Mouse (Mus musculus) forelimb bud, embryonic 11.5 days (tissue): ENCODE data around the gene Eml6.
"Not testable (repeated sequence)": the region's sequence is repeated elsewhere in the genome, so short reads cannot be mapped to it uniquely, and the experiment has no call there.

ENCODE experiments used
- DNase-seq: peaks from one replicate; pipeline ENCODE4 v3.0.0-alpha.2; 2012; ENCODE audit warnings: low read depth, low spot score

Gene Eml6

DNA sequence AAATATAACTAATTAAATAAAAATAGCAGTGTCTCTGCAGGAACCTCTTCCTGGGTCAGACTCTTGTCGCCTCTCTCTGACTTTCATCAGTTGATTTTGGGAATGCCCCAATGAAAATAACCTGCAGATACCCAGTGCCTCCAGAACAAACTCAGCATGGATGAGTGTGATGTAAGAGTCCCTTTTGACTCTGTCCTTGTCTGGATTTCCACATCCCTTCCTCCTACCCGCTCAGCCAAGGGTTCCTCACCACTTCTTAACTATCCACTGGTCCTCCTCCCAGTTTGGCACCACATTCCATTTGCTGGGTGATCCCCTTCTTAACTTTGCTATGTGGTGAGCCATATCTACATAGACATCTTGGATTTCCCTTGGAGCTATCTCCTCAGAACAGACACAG lies 235.0 kb downstream of the Eml6 start:
- no peak for DNase-seq

DNA sequence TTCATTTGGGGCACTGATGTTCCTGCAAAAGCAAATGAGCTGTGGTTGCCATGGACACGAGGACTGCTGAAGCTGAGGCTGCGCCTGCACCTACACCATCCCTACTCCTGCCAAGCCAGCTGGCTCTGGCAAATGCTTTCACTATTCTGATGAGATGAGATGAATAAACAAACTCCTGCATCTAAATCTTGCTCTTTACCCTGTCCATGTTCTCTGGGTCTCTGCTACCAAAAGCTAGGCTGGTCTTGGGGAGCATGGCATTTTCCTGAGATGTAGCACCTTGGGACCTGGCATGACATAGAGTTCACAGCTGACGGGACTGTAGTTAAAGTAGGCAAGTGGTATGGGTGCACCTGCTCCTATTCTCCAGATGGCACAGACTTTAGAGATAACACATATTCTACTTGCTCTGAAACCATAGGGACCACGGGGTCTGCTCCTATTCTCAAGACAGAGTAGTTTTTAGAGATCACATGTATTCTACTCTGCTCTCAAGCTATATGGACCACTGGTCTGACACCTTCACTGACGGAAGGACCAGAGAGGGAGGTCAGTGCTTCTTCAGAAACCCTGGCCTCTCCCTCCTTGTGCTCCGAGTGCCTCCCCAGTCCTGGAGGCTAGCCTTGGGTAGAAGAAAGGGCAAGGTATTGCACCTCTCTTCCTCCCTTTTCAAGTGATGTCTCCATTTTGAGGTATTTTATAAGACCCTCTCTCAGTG lies 236.8 kb downstream of the Eml6 start:
- DNase-seq = no peak

DNA sequence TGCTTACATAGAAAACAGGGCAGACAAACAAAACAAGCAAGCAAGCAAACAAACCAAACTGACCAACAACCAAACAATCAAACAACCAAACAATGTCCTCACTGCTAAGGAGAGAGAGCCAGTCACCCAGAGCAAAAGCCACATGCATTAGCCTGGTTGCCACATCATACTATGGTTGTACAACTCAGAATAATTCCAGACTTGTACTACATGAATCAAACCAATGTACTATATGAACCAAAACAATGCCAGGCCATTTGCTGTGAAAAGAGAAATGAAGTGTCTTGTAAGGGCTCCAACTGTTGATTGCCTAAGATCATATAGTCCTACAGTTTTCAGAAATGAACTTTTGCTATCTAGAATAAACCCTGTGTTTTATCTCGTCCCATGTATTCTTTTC lies 237.3 kb downstream of the Eml6 start:
- no peak for DNase-seq

DNA sequence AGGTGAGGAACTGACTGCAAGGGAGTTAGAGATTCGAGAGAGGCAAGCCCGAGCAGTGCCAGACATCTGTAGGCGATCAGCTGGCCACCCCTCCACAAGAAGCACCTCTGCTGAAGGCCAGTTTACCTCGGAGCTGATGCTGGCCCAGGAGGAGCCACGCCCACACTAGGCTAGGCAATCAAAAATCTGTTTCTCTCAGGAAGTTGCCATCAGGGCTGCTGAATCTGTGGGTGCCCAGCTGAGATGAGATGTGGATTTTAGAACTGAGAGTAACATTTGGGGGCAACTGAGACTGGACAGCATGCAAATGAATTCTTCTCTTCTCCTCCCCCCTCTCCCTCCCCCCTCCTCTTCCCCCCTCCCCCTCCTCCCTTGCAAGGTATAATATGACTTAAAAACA lies 238.4 kb downstream of the Eml6 start:
- no peak for DNase-seq

DNA sequence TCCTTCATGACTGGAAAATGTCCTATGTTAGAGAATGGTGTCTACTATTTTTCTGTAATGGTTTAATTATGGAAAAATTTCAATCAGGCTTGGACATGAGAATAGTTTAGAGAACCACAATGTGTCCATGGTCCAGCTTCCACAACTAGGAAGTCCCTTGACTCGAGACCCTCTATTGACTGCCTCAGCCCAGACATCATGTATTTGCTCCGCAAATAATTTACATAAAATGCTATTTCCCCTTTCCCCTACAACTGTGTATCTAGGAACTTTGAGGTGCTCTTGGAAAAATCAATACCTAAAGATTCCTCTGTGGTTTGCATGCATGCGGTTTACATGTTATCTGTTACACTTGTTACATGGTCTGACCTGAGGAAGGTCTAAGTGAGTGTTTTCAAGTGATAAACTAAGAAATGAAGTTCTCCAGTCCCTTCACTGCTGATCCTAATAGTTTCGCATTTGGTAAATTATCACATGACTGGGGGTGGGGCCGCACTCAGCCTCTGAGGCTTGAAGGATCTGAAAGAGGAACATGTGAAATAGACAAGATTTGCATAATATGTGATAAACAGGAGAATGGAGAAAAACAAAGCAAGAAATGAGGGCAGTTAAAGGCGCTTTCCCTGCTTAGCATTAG lies 239.1 kb downstream of the Eml6 start:
- DNase-seq = no peak

DNA sequence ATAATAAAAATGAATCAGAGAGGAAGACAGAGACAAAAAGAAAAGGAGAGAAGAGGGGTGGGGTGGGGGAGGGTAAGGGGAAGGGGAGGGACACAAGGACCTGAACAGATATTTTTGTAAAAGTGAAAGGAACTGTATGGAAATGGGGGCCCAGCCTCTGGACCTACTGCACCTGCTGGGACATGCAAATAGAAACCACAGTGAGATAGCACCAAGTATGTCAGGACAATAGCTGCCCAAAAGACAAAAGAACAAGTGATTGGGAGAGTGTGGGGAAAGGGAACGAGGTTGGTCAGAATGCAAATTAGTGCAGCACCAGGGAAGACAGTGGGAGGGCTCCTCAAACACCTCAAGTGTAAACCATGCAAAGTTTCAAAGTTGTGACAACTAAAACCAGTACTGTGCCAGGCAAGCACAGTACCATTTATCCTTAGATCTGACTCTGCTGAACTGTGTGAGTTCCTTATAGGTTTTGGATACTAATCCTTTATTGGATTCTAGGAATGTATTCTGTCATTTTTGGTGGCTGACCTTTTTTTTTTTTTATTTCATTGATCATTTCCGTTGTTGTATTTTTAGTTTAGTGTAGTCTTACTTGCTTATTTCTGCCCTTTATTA lies 246.3 kb downstream of the Eml6 start:
- no peak for DNase-seq

DNA sequence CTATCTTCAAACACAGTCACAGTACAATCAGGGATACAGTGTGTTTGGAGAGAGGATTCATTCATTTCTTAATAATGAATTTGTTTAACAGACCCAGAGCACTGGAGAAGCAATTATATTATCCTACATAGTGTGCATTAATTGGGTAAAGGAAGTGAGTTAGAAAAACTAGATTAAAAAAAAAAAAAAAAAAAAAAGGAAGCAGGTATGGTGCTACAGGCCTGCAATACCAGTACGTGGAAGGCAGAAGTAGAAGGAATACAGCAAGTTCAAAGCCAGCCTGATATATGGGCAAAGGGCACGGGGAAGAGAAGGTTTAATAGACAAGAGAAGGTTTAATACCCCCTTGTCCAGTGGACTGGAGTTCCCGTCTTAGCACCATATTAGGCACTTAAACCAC lies 246.9 kb downstream of the Eml6 start:
- DNase-seq = no peak

DNA sequence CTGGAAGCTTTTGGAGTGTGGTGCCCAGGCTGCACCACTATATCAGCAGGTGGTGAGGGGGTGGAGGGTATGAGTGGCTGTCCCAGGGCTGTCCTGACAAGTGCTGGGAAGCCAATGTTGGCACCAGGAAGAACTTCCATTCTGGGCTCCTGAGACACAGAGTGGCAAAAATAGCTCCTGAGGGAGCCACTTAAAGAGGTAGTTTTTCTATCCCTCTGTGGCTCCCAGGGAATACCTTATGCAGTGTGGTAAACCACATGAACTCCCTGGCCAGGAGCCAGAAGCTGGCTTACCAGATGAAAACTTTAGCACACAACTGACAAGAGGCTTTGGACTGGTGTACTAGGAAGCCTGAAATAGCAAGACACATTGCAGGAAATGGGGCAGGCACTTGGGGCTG lies 247.9 kb downstream of the Eml6 start:
- DNase-seq = no peak

DNA sequence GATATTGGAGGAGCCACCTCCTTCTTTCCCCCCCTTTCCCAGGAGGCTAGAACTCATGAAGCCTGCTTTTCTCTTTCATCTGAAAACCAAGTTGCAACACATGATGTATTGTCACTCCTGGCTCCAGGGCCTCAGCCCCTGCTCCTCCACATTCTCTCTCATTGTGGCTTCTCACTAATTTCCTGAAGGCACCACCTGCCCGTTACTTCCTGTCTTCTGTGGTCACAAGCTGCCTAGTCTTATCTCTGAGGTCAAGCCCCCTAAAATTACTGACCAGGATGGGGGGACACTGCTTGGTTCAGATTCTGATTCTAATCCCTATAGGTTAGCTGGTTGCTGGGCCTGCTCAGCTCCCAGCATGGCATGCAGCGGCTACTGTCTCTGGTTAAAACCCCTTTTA lies 251.1 kb downstream of the Eml6 start:
- no peak for DNase-seq

DNA sequence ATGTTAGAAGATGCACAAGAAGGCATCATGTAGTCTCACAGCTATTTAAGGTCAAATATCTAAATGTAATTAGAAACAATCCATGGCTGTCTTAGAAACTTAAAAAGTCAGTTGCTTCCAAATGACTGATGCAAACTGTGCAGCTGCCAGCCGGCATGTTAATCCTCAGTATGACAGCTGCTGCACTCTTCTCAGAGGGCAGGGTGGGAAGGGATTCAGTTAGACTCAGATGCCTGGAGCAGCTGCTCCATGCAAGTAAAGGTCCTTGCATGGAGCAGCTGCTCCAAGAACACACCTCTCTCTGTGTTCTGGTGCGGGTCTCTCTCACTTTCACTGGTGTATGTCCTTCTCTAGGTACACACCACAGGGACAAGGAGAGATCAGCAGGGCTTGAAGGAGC lies 251.5 kb downstream of the Eml6 start:
- DNase-seq = peak; percentile 17

DNA sequence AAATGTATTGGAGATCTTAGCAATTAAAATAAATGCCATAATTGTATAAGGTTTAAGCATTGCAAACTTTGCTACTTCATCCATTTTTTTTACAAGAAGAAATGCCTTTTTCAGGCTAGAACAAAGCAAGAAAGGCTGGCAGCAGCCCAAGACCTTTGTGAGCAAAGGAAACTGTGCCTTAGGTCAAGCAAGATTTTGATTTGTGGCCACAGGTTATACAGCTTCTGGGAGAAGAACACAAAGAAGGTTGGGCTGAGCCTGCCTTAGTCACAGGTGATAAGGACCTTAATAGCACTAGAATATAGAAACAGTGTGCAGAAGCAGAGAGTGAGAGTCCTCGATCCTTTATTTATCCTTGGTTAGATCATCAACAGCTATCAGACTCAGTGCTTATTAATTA lies 253.6 kb downstream of the Eml6 start:
- DNase-seq = no peak

DNA sequence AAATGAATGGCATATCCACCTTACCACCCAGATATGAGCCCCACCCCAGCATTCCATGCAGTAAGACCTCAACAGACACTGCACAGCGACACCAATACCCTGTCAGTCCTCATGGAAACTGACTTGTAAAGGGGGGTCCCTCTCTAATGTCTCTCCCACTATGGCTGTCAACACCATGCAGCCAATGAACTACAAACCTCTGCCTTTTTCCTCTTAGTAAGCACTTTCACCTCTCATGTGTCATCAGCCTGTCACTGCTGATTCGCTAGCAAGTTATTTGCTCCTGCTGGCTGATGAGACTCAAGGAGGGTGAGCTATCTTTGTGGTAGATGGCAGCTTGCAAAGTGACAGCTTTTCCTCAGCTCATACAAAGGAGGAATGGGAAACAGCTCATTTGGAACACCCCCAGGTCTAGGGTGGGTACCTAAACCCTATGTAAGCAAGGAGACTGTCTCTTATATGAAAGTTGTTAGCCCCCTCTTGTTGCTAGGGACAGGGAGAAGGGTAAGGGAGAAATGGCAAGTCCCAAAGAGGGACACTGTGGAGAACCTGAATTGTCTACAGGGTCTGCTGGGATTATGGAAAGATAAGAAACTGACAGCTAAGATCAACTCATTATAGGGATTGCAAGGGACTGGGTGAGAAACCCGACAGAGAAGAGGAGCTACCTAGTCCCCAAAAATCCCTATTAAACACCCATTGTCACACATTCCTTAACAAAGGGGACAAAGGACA lies 255.0 kb downstream of the Eml6 start:
- no peak for DNase-seq

DNA sequence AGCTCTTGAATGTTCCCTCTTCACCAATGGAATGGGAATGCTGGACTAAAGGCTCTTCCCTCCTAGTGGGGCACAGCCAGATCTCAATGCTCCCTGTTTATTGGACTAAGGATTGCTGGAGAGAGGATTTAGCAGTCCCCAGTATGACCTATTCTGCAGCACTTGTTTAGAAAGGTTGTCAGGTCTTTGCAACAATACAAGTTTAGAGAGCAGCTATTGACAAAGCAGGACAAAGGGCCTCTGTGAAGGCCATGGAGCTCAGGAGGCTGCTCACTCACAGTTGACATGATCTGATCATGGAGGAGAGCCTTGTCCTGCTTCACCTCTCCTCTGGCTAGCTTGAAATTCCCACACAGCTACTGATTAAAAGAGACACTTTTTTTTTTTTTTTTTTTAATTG lies 257.3 kb downstream of the Eml6 start:
- no peak for DNase-seq

DNA sequence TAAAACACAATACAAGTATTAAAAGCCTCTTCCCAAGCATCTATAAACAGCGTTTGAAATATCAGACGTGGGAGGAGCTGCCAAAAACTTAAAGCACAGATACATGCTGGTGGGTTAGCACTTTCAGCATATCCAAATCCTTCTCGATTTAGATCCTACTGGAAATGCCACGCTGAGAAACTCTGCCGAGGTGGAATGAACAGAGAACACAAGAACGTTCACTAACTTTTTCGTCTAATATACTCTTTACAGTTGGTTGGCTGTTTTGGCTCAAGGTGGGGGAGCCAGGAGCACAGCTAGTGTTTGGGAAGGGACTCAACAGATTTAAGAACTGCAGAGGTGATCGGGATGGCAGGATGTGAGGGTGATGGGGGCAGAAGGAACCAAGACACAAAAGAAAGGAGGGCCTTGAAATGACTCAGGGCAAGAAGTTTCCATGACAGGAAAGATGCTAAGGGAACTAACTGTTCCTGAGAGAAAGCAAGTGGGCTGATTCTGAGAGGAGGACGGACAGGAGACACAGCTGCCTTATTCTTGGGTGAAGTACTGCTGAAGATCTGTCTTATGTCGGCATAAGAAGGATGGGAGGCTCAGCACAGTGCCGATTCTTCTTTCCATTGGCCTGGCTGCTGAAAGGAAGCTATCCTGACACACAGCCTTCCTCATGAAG lies 259.4 kb downstream of the Eml6 start:
- DNase-seq = no peak

DNA sequence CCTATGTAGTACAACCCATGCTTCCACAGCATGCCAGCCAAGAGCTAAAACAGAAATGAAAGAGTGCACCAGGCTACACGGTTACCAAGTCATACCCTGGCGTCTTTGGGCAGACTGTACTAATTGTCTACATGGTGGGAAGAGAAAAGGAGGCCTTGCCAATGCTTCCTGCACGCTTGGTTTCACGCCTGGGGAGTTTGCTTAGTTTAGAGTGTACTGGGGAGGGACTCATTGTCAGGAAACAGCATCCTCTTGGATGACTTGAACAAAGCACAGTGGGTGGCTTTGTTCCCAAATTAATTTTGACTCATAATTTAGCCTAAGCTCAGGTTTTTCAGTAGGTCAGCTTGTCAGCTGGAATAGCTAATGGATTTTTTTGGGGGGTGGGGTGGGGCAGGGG lies 260.8 kb downstream of the Eml6 start:
- no peak for DNase-seq

DNA sequence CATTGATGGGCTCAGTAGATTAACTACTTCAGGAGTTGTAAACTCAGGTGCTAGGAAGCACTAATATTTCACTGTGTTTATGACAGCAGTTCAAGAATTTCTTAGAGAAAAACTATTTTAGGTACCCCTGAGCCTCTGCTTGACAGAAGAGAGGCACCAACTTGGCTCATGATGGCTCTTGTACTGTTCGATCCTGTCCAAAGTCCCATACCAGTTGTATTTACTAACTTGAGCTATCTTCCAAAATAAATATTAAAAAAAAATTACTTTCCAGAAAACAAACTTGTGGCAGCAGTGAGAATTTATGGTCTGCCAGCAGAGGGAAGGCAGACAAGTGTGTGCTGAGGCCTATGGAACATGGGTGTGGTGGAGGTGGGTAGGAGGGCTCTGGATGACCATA lies 263.1 kb downstream of the Eml6 start:
- DNase-seq = no peak

DNA sequence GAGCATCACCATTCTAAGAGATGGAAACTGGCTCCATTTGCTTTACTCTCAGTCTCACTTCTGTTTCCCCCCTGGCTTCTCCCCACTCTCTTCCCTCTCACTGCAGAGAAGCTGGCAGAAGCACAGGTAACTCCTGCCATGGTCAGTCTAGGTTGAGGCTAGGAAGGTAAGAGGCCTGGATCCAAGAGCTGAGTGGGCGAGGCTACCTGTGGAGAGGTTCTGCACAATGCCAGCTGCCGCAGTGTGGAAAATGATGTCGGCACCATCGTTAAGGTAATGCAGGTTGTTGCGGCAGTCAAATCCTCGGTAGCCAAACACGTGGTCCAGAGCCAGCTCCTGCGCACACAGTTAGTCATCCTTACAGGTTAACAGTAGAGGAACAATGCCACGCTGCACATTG lies 264.4 kb downstream of the Eml6 start:
- no peak for DNase-seq

DNA sequence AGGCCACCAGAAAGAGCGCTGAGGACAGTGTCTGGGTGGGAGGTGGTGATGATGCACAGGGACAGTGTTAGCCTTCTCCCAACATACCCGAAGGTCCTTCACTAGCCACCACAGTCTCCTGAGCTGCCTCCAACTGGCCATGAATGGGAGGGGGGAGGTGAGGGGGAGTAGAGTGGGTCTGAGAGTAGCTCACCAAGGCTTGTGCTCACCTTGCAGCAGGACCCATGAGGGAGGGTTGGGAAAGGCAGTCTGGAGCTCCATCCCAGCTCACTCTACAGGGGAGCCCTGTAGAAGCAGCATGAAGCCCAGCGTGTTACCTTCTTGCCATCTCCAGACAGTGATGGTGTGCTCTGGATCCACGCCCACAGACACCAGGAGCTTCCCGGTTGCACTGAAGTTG lies 267.2 kb downstream of the Eml6 start:
- no peak for DNase-seq

DNA sequence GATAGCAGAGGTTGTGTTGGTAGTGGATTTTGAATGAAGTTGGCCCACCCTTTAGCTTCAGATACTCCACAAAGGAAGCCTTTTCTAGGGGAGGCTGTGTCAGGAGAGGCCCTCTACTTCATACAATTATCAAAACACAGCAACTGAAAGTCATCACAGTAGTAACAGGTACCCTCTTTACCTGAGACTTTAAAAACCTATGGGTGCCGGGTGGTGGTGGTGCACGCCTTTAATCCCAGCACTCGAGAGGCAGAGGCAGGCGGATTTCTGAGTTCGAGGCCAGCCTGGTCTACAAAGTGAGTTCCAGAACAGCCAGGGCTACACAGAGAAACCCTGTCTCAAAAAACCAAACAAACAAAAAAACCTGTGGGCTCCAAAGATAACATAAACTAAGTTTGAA lies 269.8 kb downstream of the Eml6 start:
- DNase-seq = not testable (repeated sequence)

DNA sequence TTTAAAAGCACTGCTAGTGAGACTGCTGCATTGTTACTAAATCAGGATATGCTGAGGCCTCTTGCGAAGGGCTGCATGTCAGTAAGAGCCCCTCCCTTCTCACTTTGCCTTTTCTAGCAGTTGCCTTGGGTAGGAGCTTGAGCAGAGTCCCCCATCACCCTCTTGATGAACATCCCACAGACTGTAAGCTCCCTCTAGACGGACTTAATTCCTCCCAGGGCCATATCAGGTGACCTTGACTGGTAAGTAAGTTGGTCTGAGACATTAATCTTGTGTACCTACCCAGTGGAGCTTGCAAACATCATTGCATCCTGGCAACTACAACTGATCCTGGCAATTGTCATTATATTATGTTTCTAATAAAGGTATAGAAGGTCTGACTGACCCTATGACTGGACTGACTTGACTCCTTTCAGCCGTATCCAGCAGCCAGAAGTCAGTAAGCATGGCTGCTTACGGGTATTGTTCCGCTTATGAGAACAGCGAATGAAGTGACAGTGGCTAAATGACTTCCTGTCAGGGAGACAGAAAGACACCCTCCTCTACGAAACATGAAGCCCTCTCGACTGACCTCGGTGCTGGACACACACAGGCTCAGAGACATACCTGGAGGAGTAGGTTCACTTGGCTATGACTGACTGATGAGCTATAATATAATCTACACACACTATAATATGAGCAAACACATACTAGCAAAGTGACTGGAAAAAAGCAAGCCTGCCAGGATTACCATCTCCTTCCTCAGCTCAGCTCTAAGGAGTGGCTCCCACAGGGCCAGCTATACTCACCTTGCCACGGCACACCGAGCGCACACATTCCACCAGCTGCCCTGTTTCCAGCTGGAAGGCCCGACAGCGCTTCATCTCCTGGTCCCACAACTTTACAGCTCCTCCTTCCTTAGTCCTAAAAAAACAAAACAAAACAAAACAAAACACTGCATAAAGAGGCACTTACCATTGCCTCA lies 273.9 kb downstream of the Eml6 start:
- no peak for DNase-seq

DNA sequence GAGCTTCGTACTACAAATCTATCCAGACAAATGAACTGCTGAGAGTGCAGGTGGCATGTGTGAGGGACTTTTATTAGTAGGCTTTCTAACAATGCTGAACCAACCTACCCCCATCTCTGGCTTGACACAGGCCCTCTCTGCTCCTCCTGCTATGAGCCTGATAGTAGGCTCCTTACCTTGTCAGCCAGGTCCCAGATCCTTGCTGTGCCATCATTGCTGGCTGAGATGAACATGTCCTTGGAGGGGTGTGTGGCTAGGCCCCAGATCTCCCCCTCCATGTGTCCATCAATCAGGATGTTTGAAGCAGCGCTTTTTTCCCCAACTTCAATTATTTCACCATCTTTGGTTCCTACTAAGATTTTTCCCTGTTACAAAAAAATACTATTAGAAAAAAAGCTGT lies 274.8 kb downstream of the Eml6 start:
- DNase-seq = no peak
